Mouse (Mus musculus): ENCODE measurements around the gene H2-D1. TPM values are rescaled to one million over a fixed set of nuclear protein-coding genes. Genes with fewer than 3 reads are reported as not detected.
"Not testable (repeated sequence)": the region's sequence is repeated elsewhere in the genome, so short reads cannot be mapped to it uniquely, and the experiment has no call there.

Gene H2-D1
- total RNA-seq, 4 experiments from 2014 or later: 29.5 to 72.8 (median 47.5) TPM

DNA sequence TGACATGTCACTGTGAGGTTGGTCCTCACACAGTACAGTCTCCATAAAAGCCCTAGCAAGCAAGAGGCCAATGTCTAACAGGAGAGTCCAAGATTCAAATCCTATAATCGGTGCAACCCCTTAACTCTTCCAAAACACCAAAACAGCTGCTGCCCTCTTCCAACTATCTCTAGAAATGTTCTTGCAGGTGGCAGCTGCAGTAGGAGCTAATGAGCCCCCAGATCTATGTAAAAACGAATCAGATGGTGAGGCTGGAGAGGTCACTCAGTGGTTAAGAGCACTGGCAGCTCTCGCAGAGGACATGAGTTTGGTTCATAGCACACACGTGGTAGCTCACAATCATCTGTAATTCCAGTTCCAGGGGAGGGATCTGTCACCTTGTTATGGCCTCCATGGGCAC, 6.8 kb upstream of the H2-D1 start:
- DNase-seq (ENCODE audit: low spot score in 2 of 2): no peak

DNA sequence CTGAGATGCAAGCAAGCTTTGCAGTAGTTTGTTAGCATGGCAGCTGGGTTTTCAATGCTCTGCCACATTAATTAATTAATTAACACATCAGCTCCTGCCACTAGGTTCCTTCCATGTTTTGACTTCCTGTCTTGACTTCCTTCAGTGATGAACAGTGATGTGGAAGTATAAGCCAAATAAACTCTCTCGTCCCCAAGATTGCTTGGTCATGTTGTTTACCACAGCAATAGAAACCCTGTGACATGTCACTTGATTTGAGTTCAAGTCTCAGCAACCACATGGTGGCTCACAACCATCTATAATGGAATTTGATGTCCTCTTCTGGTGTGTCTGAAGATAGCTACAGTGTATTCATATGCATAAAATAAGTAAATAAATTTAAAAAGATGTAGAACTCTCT, 5.2 kb upstream of the H2-D1 start:
- no peak for DNase-seq (ENCODE audit: low spot score in 2 of 2)

DNA sequence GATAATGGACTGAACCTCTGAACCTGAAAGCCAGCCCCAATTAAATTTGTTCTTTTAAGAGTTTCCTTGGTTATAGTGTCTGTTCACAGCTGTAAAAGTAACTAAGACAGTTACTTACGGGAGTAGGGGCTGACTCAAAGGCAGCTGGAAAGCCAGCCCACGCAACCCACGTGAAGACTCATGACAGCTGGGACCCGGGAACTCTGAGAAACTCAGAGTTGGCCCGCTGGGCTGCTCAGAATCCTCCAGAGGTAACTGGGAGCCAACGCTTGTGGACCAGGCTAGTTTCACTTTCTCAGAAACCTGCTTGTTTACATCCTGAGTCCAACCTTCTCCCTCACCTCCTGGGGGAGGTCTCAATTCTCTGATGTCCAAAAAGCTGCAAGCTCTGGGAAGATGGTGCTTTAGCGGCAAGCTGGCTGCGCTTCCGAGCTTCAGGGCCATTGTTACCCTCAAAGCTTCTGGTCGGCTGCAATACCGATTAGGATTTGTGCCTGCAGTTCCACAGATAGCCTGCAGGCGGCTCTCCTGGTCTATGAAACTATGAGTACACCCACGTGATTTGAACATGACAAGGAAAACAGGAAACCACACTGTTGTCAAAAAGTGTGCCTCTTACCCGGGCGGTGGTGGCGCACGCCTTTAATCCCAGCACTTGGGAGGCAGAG, 4.6 kb upstream of the H2-D1 start:
- DNase-seq (ENCODE audit: low spot score in 2 of 2): peak; percentile 85 to 96

- DNase-seq (ENCODE audit: low spot score in 2 of 2): no peak
Measured at GRCm38 (mm10) chr17:35258492-35259478, 3.7 kb upstream of the H2-D1 start.

GRCm38 (mm10) chr17:35259621-35260020, 2.9 kb upstream of the H2-D1 start:
- no peak for DNase-seq (ENCODE audit: low spot score in 2 of 2)

DNA sequence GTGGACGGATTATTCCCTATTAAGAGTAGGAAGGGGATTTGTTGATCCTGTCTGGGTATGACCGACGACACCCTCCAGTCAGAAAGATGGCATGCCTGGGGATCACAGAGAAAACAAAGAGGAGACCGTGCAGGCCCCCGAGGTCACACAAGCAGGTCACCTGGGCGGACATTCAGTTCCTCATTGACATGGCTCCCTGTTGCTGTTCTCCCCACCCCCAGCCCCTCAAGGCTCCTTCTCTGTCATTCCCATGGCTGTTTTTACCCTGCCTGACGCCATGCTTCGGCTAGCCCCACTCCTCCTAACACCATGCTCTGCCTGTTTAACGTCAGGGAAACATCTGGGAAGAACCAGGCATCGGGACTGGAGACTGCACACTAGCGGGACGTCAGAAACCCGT, 879 bp upstream of the H2-D1 start:
- DNase-seq (ENCODE audit: low spot score in 2 of 2): no peak

GRCm38 (mm10) chr17:35263523-35263883, 973 bp downstream of the H2-D1 start:
- DNase-seq (ENCODE audit: low spot score in 2 of 2): no peak

- DNase-seq (ENCODE audit: low spot score in 2 of 2): no peak
Measured at GRCm38 (mm10) chr17:35267399-35268086, 5.0 kb downstream of the H2-D1 start.

- DNase-seq (ENCODE audit: low spot score in 2 of 2): no peak
Measured at GRCm38 (mm10) chr17:35269653-35270347, 7.3 kb downstream of the H2-D1 start.

GRCm38 (mm10) chr17:35272249-35272648, 9.7 kb downstream of the H2-D1 start:
- DNase-seq (ENCODE audit: low spot score in 2 of 2): no peak

- DNase-seq (ENCODE audit: low spot score in 2 of 2): peak; percentile 56 to 85
Measured at GRCm38 (mm10) chr17:35274770-35275169, 12.2 kb downstream of the H2-D1 start.

DNA sequence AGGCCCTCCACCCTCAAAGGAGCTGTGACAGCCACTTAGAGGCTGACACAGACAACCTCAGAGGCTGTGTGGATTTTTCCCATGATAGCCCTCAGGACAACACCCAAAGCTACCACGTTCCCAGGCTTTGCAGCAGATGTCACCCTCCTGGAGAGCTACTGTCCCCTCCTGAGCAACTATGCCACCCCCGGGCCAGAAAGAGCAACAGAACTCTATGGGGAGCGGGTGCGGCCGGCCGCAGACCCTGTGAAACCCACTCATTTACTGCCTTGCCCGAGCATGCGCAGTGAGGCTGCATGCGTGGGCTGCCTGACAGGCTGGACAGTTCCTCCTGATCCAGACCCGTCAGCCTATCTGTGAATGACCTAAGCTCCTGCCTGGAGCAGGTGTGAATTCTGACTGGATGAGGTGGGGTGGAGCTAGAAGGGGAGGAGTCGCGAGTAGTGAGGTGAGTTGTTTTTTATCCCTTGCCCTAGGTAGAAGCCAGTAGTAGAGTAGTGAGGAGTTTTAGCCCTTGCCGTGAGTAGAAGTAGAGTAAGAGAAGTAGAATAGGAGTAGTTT, 13.9 kb downstream of the H2-D1 start:
- no peak for DNase-seq (ENCODE audit: low spot score in 2 of 2)

- no peak for DNase-seq (ENCODE audit: low spot score in 2 of 2)
Measured at GRCm38 (mm10) chr17:35278049-35278448, 15.5 kb downstream of the H2-D1 start.

GRCm38 (mm10) chr17:35278957-35279688, 16.6 kb downstream of the H2-D1 start:
- no peak for DNase-seq (ENCODE audit: low spot score in 2 of 2)

- DNase-seq (ENCODE audit: low spot score in 2 of 2): no peak
Measured at GRCm38 (mm10) chr17:35280276-35280675, 17.7 kb downstream of the H2-D1 start.

GRCm38 (mm10) chr17:35285431-35285830, 22.9 kb downstream of the H2-D1 start:
- DNase-seq (ENCODE audit: low spot score in 2 of 2): no peak

DNA sequence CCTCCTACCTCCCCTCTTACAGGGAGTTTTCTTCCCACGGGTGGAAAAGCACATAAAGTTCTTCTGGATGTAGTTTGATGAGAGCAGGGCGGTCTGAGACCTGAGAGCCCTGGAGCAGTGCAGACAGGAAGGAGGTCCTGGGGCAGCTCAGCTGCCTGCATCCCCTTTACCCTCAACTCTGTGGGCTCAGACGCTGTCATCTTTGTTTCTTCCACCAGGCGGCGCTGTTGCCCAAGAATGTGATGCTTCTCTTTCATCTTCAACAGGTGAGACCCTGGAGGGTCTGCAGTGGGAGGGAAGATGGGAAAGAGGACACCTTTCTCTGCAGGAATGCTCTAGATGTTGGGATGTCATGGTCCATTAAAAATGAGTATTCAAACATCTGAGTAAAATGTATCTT, 33.3 kb downstream of the H2-D1 start:
- DNase-seq (ENCODE audit: low spot score in 2 of 2): peak in 1 of 2 experiments; percentile 59

GRCm38 (mm10) chr17:35300261-35300945, 37.9 kb downstream of the H2-D1 start:
- DNase-seq (ENCODE audit: low spot score in 2 of 2): not testable (repeated sequence)

- DNase-seq (ENCODE audit: low spot score in 2 of 2): peak; percentile 31 to 96
Measured at GRCm38 (mm10) chr17:35301645-35302258, 39.2 kb downstream of the H2-D1 start.

Data from left cerebral cortex, adult 8-10 months (tissue).